Mouse (Mus musculus): ENCODE measurements around the gene Krt27. TPM values are rescaled to one million over a fixed set of nuclear protein-coding genes. Genes with fewer than 3 reads are reported as not detected.

The Krt27 gene
- polyA plus RNA-seq, 1 experiment: 0.05 TPM

- no peak for DNase-seq (ENCODE audit: low read depth)
- TF ChIP-seq POLR2A (IDR thresholded peaks at IDR 0.05; ENCODE audit: borderline replicate concordance, extremely low read depth, insufficient read depth, insufficient read length, poor library complexity, severe bottlenecking): no peak
- no peak for TF ChIP-seq CTCF (IDR thresholded peaks at IDR 0.05; ENCODE audit: borderline replicate concordance, extremely low read depth, insufficient read depth, insufficient read length)
Observed at GRCm38 (mm10) chr11:99329655-99330054, 21.2 kb downstream of the Krt27 start.

- DNase-seq (ENCODE audit: low read depth): no peak
- no peak for TF ChIP-seq CTCF (IDR thresholded peaks at IDR 0.05; ENCODE audit: borderline replicate concordance, extremely low read depth, insufficient read depth, insufficient read length)
- TF ChIP-seq POLR2A (IDR thresholded peaks at IDR 0.05; ENCODE audit: borderline replicate concordance, extremely low read depth, insufficient read depth, insufficient read length, poor library complexity, severe bottlenecking): no peak
Observed at GRCm38 (mm10) chr11:99322851-99323250, 28.1 kb downstream of the Krt27 start, which contains the start of gene Krt25. Gene Krt25 (minus strand): TSS chr11:99322951.

- TF ChIP-seq POLR2A (IDR thresholded peaks at IDR 0.05; ENCODE audit: borderline replicate concordance, extremely low read depth, insufficient read depth, insufficient read length, poor library complexity, severe bottlenecking): no peak
- no peak for TF ChIP-seq CTCF (IDR thresholded peaks at IDR 0.05; ENCODE audit: borderline replicate concordance, extremely low read depth, insufficient read depth, insufficient read length)
- no peak for DNase-seq (ENCODE audit: low read depth)
Observed at GRCm38 (mm10) chr11:99321094-99321493, 29.8 kb downstream of the Krt27 start.

GRCm38 (mm10) chr11:99319127-99319526 is 31.8 kb downstream of the Krt27 start:
- TF ChIP-seq POLR2A (IDR thresholded peaks at IDR 0.05; ENCODE audit: borderline replicate concordance, extremely low read depth, insufficient read depth, insufficient read length, poor library complexity, severe bottlenecking): no peak
- no peak for TF ChIP-seq CTCF (IDR thresholded peaks at IDR 0.05; ENCODE audit: borderline replicate concordance, extremely low read depth, insufficient read depth, insufficient read length)
- no peak for DNase-seq (ENCODE audit: low read depth)

- no peak for TF ChIP-seq CTCF (IDR thresholded peaks at IDR 0.05; ENCODE audit: borderline replicate concordance, extremely low read depth, insufficient read depth, insufficient read length)
- TF ChIP-seq POLR2A (IDR thresholded peaks at IDR 0.05; ENCODE audit: borderline replicate concordance, extremely low read depth, insufficient read depth, insufficient read length, poor library complexity, severe bottlenecking): no peak
- peak; percentile 46 for DNase-seq (ENCODE audit: low read depth)
Observed at GRCm38 (mm10) chr11:99316543-99316942, 34.4 kb downstream of the Krt27 start.

GRCm38 (mm10) chr11:99314594-99314993 is 36.3 kb downstream of the Krt27 start:
- DNase-seq (ENCODE audit: low read depth): no peak

GRCm38 (mm10) chr11:99310882-99311281 is 40.0 kb downstream of the Krt27 start:
- TF ChIP-seq POLR2A (IDR thresholded peaks at IDR 0.05; ENCODE audit: borderline replicate concordance, extremely low read depth, insufficient read depth, insufficient read length, poor library complexity, severe bottlenecking) (no peak), CTCF (IDR thresholded peaks at IDR 0.05; ENCODE audit: borderline replicate concordance, extremely low read depth, insufficient read depth, insufficient read length) (no peak)
- peak; percentile 66 for DNase-seq (ENCODE audit: low read depth)

More at GRCm38 (mm10) chr11:99314594-99314993, 36.3 kb downstream of the Krt27 start:
- TF ChIP-seq CTCF (IDR thresholded peaks at IDR 0.05; ENCODE audit: borderline replicate concordance, extremely low read depth, insufficient read depth, insufficient read length) (no peak), POLR2A (IDR thresholded peaks at IDR 0.05; ENCODE audit: borderline replicate concordance, extremely low read depth, insufficient read depth, insufficient read length, poor library complexity, severe bottlenecking) (no peak)

- TF ChIP-seq POLR2A (IDR thresholded peaks at IDR 0.05; ENCODE audit: borderline replicate concordance, extremely low read depth, insufficient read depth, insufficient read length, poor library complexity, severe bottlenecking): no peak
- TF ChIP-seq CTCF (IDR thresholded peaks at IDR 0.05; ENCODE audit: borderline replicate concordance, extremely low read depth, insufficient read depth, insufficient read length): peak; percentile 75; the same call in 1 of the 2 replicates
- peak; percentile 82 for DNase-seq (ENCODE audit: low read depth)
Observed at GRCm38 (mm10) chr11:99307579-99307978, 43.3 kb downstream of the Krt27 start.

Other genes with a start within 250 kb of the Krt27 start
- 0.07 TPM in 1 of 2 replicates, not detected in the other for gene Ccr7, start 196.0 kb downstream of the Krt27 start, polyA plus RNA-seq (2012; rRNA removed)
- 162 and 270 TPM in 2 replicates for gene Smarce1, start 120.1 kb downstream of the Krt27 start, polyA plus RNA-seq (2012; rRNA removed)
- gene Krt222, start 107.0 kb downstream of the Krt27 start, polyA plus RNA-seq (2012; rRNA removed): 1.4 and 2.9 TPM in 2 replicates
- gene Krt24, start 65.8 kb downstream of the Krt27 start, polyA plus RNA-seq (2012; rRNA removed): 0.08 TPM in 1 of 2 replicates, not detected in the other
- gene Krt25, start 28.2 kb downstream of the Krt27 start, polyA plus RNA-seq (2012; rRNA removed): 0.04 and 0.05 TPM in 2 replicates
- gene Krt26, start 13.1 kb downstream of the Krt27 start, polyA plus RNA-seq (2012; rRNA removed): 0.06 and 0.08 TPM in 2 replicates
- gene Krt28, start 23.8 kb upstream of the Krt27 start, polyA plus RNA-seq (2012; rRNA removed): 0.23 and 0.25 TPM in 2 replicates
- gene Krt10, start 38.3 kb upstream of the Krt27 start, polyA plus RNA-seq (2012; rRNA removed): 11.9 and 20.0 TPM in 2 replicates
- 0.04 and 0.05 TPM in 2 replicates for gene Krt12, start 71.2 kb upstream of the Krt27 start, polyA plus RNA-seq (2012; rRNA removed)
- 0.14 TPM in 1 of 2 replicates, not detected in the other for gene Krt20, start 87.0 kb upstream of the Krt27 start, polyA plus RNA-seq (2012; rRNA removed)
- gene Krt23, start 142.0 kb upstream of the Krt27 start, polyA plus RNA-seq (2012; rRNA removed): 0.08 TPM in 1 of 2 replicates, not detected in the other
- not detected in 2 replicates for gene Krt39, start 170.2 kb upstream of the Krt27 start, polyA plus RNA-seq (2012; rRNA removed)
- gene Krt40, start 192.1 kb upstream of the Krt27 start, polyA plus RNA-seq (2012; rRNA removed): not detected in 2 replicates
- gene Krtap3-3, start 199.8 kb upstream of the Krt27 start, polyA plus RNA-seq (2012; rRNA removed): not detected in 2 replicates
- not detected in 2 replicates for gene Krtap3-2, start 205.7 kb upstream of the Krt27 start, polyA plus RNA-seq (2012; rRNA removed)
- not detected in 2 replicates for gene Gm11939, start 208.4 kb upstream of the Krt27 start, polyA plus RNA-seq (2012; rRNA removed)
- gene Krtap3-1, start 215.5 kb upstream of the Krt27 start, polyA plus RNA-seq (2012; rRNA removed): not detected in 2 replicates
- gene Krtap1-5, start 229.9 kb upstream of the Krt27 start, polyA plus RNA-seq (2012; rRNA removed): not detected in 2 replicates
- not detected in 2 replicates for gene Krtap1-4, start 232.6 kb upstream of the Krt27 start, polyA plus RNA-seq (2012; rRNA removed)
- gene Krtap1-3, start 240.2 kb upstream of the Krt27 start, polyA plus RNA-seq (2012; rRNA removed): not detected in 2 replicates
- not detected in 2 replicates for gene Krtap9-3, start 247.0 kb upstream of the Krt27 start, polyA plus RNA-seq (2012; rRNA removed)